In genomic region chr12:44840585-44840984, GRCm38 (mm10) we compare ENCODE assay signal across 13 mouse cellular contexts.
"Had no signal": no experiment of that assay in that cellular context is flagged by ENCODE, and none has a peak within 500 bp of the region (broad histone marks: within the 10 kb centered on the region; RNA-seq: fewer than 3 reads in every experiment).

No protein-coding gene starts in this region.

- H3K36me3 ChIP-seq: limb, embryonic 10.5 days; limb, embryonic 13.5 days; liver, embryonic 13.5 days; neural tube, embryonic 13.5 days had no signal

- H3K4me1 ChIP-seq: liver, embryonic 13.5 days had no signal

- H3K27me3 ChIP-seq: limb, embryonic 13.5 days; liver, embryonic 13.5 days; neural tube, embryonic 13.5 days had no signal

- H3K4me2 ChIP-seq: liver, embryonic 13.5 days; midbrain, embryonic 11.5 days had no signal

- H3K9ac ChIP-seq: limb, embryonic 13.5 days; liver, embryonic 13.5 days; neural tube, embryonic 13.5 days had no signal

- H3K27ac ChIP-seq: layer of hippocampus, adult 2 months; liver, embryonic 13.5 days had no signal

- H3K9me3 ChIP-seq: limb, embryonic 10.5 days; limb, embryonic 13.5 days; liver, embryonic 13.5 days; neural tube, embryonic 13.5 days had no signal

- DNase-seq: kidney, postnatal 14 days; liver, embryonic 13.5 days; lung, adult 2 months; lung, postnatal 14 days; lung, postnatal 4 days; right cerebral cortex, postnatal 25 days; thymus, adult 18-20 months; thymus, postnatal 36 days had no signal

- H3K4me3 ChIP-seq: layer of hippocampus, adult 2 months; limb, embryonic 13.5 days; liver, embryonic 13.5 days; neural tube, embryonic 13.5 days had no signal
